Mouse (Mus musculus): ENCODE measurements around the gene Slc29a3. TPM values are rescaled to one million over a fixed set of nuclear protein-coding genes. Genes with fewer than 3 reads are reported as not detected.

The Slc29a3 gene
- polyA plus RNA-seq, 1 experiment: 4.7 TPM

GRCm38 (mm10) chr10:60760377-60760776, 7.8 kb upstream of the Slc29a3 start:
- no peaks in the 10 kb centered on the region for H3K27me3 ChIP-seq (ENCODE audit: control insufficient read depth, insufficient read depth, insufficient read length)
- no peak overlapping the region for H3K4me2 ChIP-seq (ENCODE audit: low read depth)
- no peak overlapping the region for H3K4me3 ChIP-seq
- TF ChIP-seq POLR2AphosphoS2 (IDR thresholded peaks at IDR 0.05; ENCODE audit: insufficient read length, low read depth) (peak; percentile 71), POLR2A (IDR thresholded peaks at IDR 0.05; ENCODE audit: insufficient read length, low read depth) (peak; percentile 26), MYOD1 (IDR thresholded peaks at IDR 0.05; ENCODE audit: control insufficient read depth in 1 of 3, insufficient read length in 2 of 3, low read depth in 2 of 3) (no peak)
- H3K79me2 ChIP-seq (ENCODE audit: control insufficient read depth, insufficient read depth): no peaks in the 10 kb centered on the region
- peaks cover 8% of the 10 kb centered on the region for H3K36me3 ChIP-seq (ENCODE audit: control insufficient read depth, insufficient read depth)
- no peak overlapping the region for H3ac ChIP-seq (ENCODE audit: control insufficient read depth, insufficient read length)

- no peak for TF ChIP-seq CEBPB (IDR thresholded peaks at IDR 0.05; ENCODE audit: insufficient read depth, poor library complexity, severe bottlenecking)
- no peak for TF ChIP-seq SRF (IDR thresholded peaks at IDR 0.05; ENCODE audit: control insufficient read depth, insufficient read length, low read depth)
- TF ChIP-seq MYOD1 (IDR thresholded peaks at IDR 0.05; ENCODE audit: control insufficient read depth in 1 of 3, insufficient read length in 2 of 3, low read depth in 2 of 3): no peak
- TF ChIP-seq TCF12 (IDR thresholded peaks at IDR 0.05; ENCODE audit: insufficient read depth, poor library complexity, severe bottlenecking): no peak
- no peak for TF ChIP-seq POLR2A (IDR thresholded peaks at IDR 0.05; ENCODE audit: insufficient read length, low read depth)
- TF ChIP-seq E2F4 (IDR thresholded peaks at IDR 0.05; ENCODE audit: insufficient read depth): no peak
- no peak for TF ChIP-seq TCF3 (IDR thresholded peaks at IDR 0.05; ENCODE audit: insufficient read length, low read depth)
- TF ChIP-seq MYOG (IDR thresholded peaks at IDR 0.05; ENCODE audit: control insufficient read depth in 1 of 3, insufficient read depth in 1 of 3, insufficient read length in 2 of 3, low read depth in 2 of 3): no peak
- TF ChIP-seq POLR2AphosphoS2 (IDR thresholded peaks at IDR 0.05; ENCODE audit: insufficient read length, low read depth): no peak
- TF ChIP-seq MAX (IDR thresholded peaks at IDR 0.05; ENCODE audit: low read depth): no peak
- no peak for TF ChIP-seq REST (IDR thresholded peaks at IDR 0.05; ENCODE audit: insufficient read depth, insufficient read length)
- no peak for TF ChIP-seq USF1 (IDR thresholded peaks at IDR 0.05; ENCODE audit: low read depth)
- no peak overlapping the region for H3K4me2 ChIP-seq (ENCODE audit: low read depth)
- H3K27me3 ChIP-seq (ENCODE audit: control insufficient read depth, insufficient read depth, insufficient read length): no peaks in the 10 kb centered on the region
- no peaks in the 10 kb centered on the region for H3K36me3 ChIP-seq (ENCODE audit: control insufficient read depth, insufficient read depth)
- no peak overlapping the region for H3K4me3 ChIP-seq
- no peaks in the 10 kb centered on the region for H3K79me2 ChIP-seq (ENCODE audit: control insufficient read depth, insufficient read depth)
- H3ac ChIP-seq (ENCODE audit: control insufficient read depth, insufficient read length): no peak overlapping the region
Measured at GRCm38 (mm10) chr10:60756992-60757391, 4.4 kb upstream of the Slc29a3 start.

GRCm38 (mm10) chr10:60756146-60756545, 3.6 kb upstream of the Slc29a3 start:
- TF ChIP-seq MYOD1 (IDR thresholded peaks at IDR 0.05; ENCODE audit: control insufficient read depth in 1 of 3, insufficient read length in 2 of 3, low read depth in 2 of 3): no peak
- TF ChIP-seq TCF3 (IDR thresholded peaks at IDR 0.05; ENCODE audit: insufficient read length, low read depth): no peak
- no peak for TF ChIP-seq CEBPB (IDR thresholded peaks at IDR 0.05; ENCODE audit: insufficient read depth, poor library complexity, severe bottlenecking)
- TF ChIP-seq SRF (IDR thresholded peaks at IDR 0.05; ENCODE audit: control insufficient read depth, insufficient read length, low read depth): no peak
- TF ChIP-seq MYOG (IDR thresholded peaks at IDR 0.05; ENCODE audit: control insufficient read depth in 1 of 3, insufficient read depth in 1 of 3, insufficient read length in 2 of 3, low read depth in 2 of 3): no peak
- TF ChIP-seq E2F4 (IDR thresholded peaks at IDR 0.05; ENCODE audit: insufficient read depth): no peak
- TF ChIP-seq MAX (IDR thresholded peaks at IDR 0.05; ENCODE audit: low read depth): no peak
- TF ChIP-seq POLR2AphosphoS2 (IDR thresholded peaks at IDR 0.05; ENCODE audit: insufficient read length, low read depth): no peak
- no peak for TF ChIP-seq POLR2A (IDR thresholded peaks at IDR 0.05; ENCODE audit: insufficient read length, low read depth)
- TF ChIP-seq REST (IDR thresholded peaks at IDR 0.05; ENCODE audit: insufficient read depth, insufficient read length): no peak
- TF ChIP-seq USF1 (IDR thresholded peaks at IDR 0.05; ENCODE audit: low read depth): no peak
- Histone ChIP-seq H3K4me2 (ENCODE audit: low read depth) (no peak overlapping the region), H3K79me2 (ENCODE audit: control insufficient read depth, insufficient read depth) (no peaks in the 10 kb centered on the region), H3K4me3 (no peak overlapping the region), H3K36me3 (ENCODE audit: control insufficient read depth, insufficient read depth) (no peaks in the 10 kb centered on the region), H3ac (ENCODE audit: control insufficient read depth, insufficient read length) (no peak overlapping the region), H3K27me3 (ENCODE audit: control insufficient read depth, insufficient read depth, insufficient read length) (no peaks in the 10 kb centered on the region)

GRCm38 (mm10) chr10:60753941-60754340, 1.3 kb upstream of the Slc29a3 start:
- no peaks in the 10 kb centered on the region for H3K36me3 ChIP-seq (ENCODE audit: control insufficient read depth, insufficient read depth)
- TF ChIP-seq TCF12 (IDR thresholded peaks at IDR 0.05; ENCODE audit: insufficient read depth, poor library complexity, severe bottlenecking) (no peak), CEBPB (IDR thresholded peaks at IDR 0.05; ENCODE audit: insufficient read depth, poor library complexity, severe bottlenecking) (no peak), POLR2A (IDR thresholded peaks at IDR 0.05; ENCODE audit: insufficient read length, low read depth) (no peak), MYOG (IDR thresholded peaks at IDR 0.05; ENCODE audit: control insufficient read depth in 1 of 3, insufficient read depth in 1 of 3, insufficient read length in 2 of 3, low read depth in 2 of 3) (no peak), MAX (IDR thresholded peaks at IDR 0.05; ENCODE audit: low read depth) (no peak), E2F4 (IDR thresholded peaks at IDR 0.05; ENCODE audit: insufficient read depth) (no peak), SRF (IDR thresholded peaks at IDR 0.05; ENCODE audit: control insufficient read depth, insufficient read length, low read depth) (no peak), TCF3 (IDR thresholded peaks at IDR 0.05; ENCODE audit: insufficient read length, low read depth) (no peak), MYOD1 (IDR thresholded peaks at IDR 0.05; ENCODE audit: control insufficient read depth in 1 of 3, insufficient read length in 2 of 3, low read depth in 2 of 3) (no peak), USF1 (IDR thresholded peaks at IDR 0.05; ENCODE audit: low read depth) (no peak), POLR2AphosphoS2 (IDR thresholded peaks at IDR 0.05; ENCODE audit: insufficient read length, low read depth) (no peak)
- H3K79me2 ChIP-seq (ENCODE audit: control insufficient read depth, insufficient read depth): no peaks in the 10 kb centered on the region

GRCm38 (mm10) chr10:60753261-60753660, 667 bp upstream of the Slc29a3 start:
- Histone ChIP-seq H3K4me2 (ENCODE audit: low read depth) (peak overlapping the region; percentile 58), H3ac (ENCODE audit: control insufficient read depth, insufficient read length) (no peak overlapping the region), H3K79me2 (ENCODE audit: control insufficient read depth, insufficient read depth) (no peaks in the 10 kb centered on the region), H3K4me3 (peak overlapping the region; percentile 49), H3K27me3 (ENCODE audit: control insufficient read depth, insufficient read depth, insufficient read length) (no peaks in the 10 kb centered on the region), H3K36me3 (ENCODE audit: control insufficient read depth, insufficient read depth) (no peaks in the 10 kb centered on the region)
- TF ChIP-seq MYOG (IDR thresholded peaks at IDR 0.05; ENCODE audit: control insufficient read depth in 1 of 3, insufficient read depth in 1 of 3, insufficient read length in 2 of 3, low read depth in 2 of 3): no peak
- no peak for TF ChIP-seq USF1 (IDR thresholded peaks at IDR 0.05; ENCODE audit: low read depth)

More at GRCm38 (mm10) chr10:60753941-60754340, 1.3 kb upstream of the Slc29a3 start:
- no peaks in the 10 kb centered on the region for H3K27me3 ChIP-seq (ENCODE audit: control insufficient read depth, insufficient read depth, insufficient read length)
- H3K4me2 ChIP-seq (ENCODE audit: low read depth): no peak overlapping the region
- H3ac ChIP-seq (ENCODE audit: control insufficient read depth, insufficient read length): no peak overlapping the region
- H3K4me3 ChIP-seq: no peak overlapping the region

Data from myocyte (in vitro differentiated cells).